Mouse (Mus musculus) ovary, adult 18-20 months (tissue): ENCODE measurements at regions not wholly inside any gene's neighbourhood (a gene's known extent, or its start where the extent isn't known, plus 50 kb on each side); places are given as distances from the start of the nearest gene placed in this dataset.

Experiments used
- DNase-seq: peaks from one replicate; pipeline ENCODE4 v3.0.0; 2022; ENCODE audit warnings: low spot score, mixed read lengths

GRCm38 (mm10) chr14:80789131-80789530 is 805.2 kb downstream of the Olfm4 start:
- DNase-seq: no peak

- DNase-seq: no peak
Measured at GRCm38 (mm10) chr14:80799370-80799959, 815.6 kb downstream of the Olfm4 start.

- DNase-seq: no peak
Measured at GRCm38 (mm10) chr14:80830476-80830875, 846.6 kb downstream of the Olfm4 start.

- DNase-seq: no peak
Measured at GRCm38 (mm10) chr14:80844550-80844949, 860.7 kb downstream of the Olfm4 start.

GRCm38 (mm10) chr14:80845576-80846269 is 861.8 kb downstream of the Olfm4 start:
- peak; percentile 5 for DNase-seq

GRCm38 (mm10) chr14:80846420-80847083 is 862.7 kb downstream of the Olfm4 start:
- no peak for DNase-seq
